Mouse (Mus musculus): Measurements from ENCODE around the gene Itpr1.

GRCm38 (mm10) chr6:108255880-108256279 is 43.0 kb downstream of the Itpr1 start:
- TF ChIP-seq EP300 (optimal IDR thresholded peaks at IDR 0.05), result no peak
- TF ChIP-seq CTCF (IDR thresholded peaks at IDR 0.05; ENCODE audit: low read depth), result no peak
